7 mouse cellular contexts compared by ENCODE assay signal in genomic region chr8:104050694-104051539, GRCm38 (mm10). TPM values are rescaled to one million over a fixed set of nuclear protein-coding genes. Genes with fewer than 3 reads are reported as not detected.
A peak's percentile ranks its signal among the peaks of the same experiment; 100 is the strongest.
DNase-seq lines count a peak whose midpoint lies in the region; ATAC-seq and TF ChIP-seq lines count a peak whose summit lies in the region.

No protein-coding gene starts in this region.

- H3K27me3 ChIP-seq in forebrain, embryonic 15.5 days, result no peaks in the 10 kb centered on the region
- H3K27me3 ChIP-seq in midbrain, embryonic 10.5 days (ENCODE audit: low read depth, poor library complexity, severe bottlenecking), result no peaks in the 10 kb centered on the region; the same call in 1 of the 2 replicates

- intact Hi-C loops in left cerebral cortex, adult 2 months (cut with DNase I), result loop anchor here (1.0 kb wide), 1 partner anchor 19 kb away; no protein-coding TSS in a partner anchor

- DNase-seq in NIH3T3 (ENCODE audit: low read depth), result peak; percentile 86
- DNase-seq in cerebellum, adult 11 months, result peak; percentile 33
- DNase-seq in hindlimb bud, embryonic 11.5 days (ENCODE audit: extremely low spot score, low read depth, low spot score), result peak; percentile 53
- DNase-seq in left cerebral cortex, adult 2 months (ENCODE audit: extremely low spot score in 1 of 2, low spot score in 2 of 2), result peak; percentile 76 to 78
- DNase-seq in midbrain, embryonic 10.5 days (ENCODE audit: low spot score), result peak; percentile 61
- peak; percentile 74 for DNase-seq in right cerebral cortex, postnatal 4 days

- peak; percentile 51 for ATAC-seq in forebrain, embryonic 15.5 days (replicated peaks)

- H3K4me3 ChIP-seq in forebrain, embryonic 15.5 days, result no peak overlapping the region
- no peak overlapping the region for H3K4me3 ChIP-seq in left cerebral cortex, adult 2 months
- no peak overlapping the region for H3K4me3 ChIP-seq in midbrain, embryonic 10.5 days

- no peaks in the 10 kb centered on the region for H3K36me3 ChIP-seq in forebrain, embryonic 15.5 days
- no peaks in the 10 kb centered on the region for H3K36me3 ChIP-seq in midbrain, embryonic 10.5 days

- no peak overlapping the region for H3K4me2 ChIP-seq in forebrain, embryonic 15.5 days (replicated peaks)

- no peaks in the 10 kb centered on the region for H3K4me1 ChIP-seq in forebrain, embryonic 15.5 days
- 0 out of 2 replicates have a peak, but pooled peaks cover 2% of the 10 kb centered on the region for H3K4me1 ChIP-seq in midbrain, embryonic 10.5 days

- peak; percentile 97 for TF ChIP-seq CTCF in left cerebral cortex, adult 2 months (IDR thresholded peaks at IDR 0.05)

- WGBS in forebrain, embryonic 15.5 days, result 30% methylated on average over 15 of the region's 15 CpGs
- WGBS in midbrain, embryonic 10.5 days, result 32% methylated on average over 15 of the region's 15 CpGs

- no peaks in the 10 kb centered on the region for H3K9me3 ChIP-seq in forebrain, embryonic 15.5 days
- H3K9me3 ChIP-seq in midbrain, embryonic 10.5 days (replicated peaks), result no peaks in the 10 kb centered on the region

- no peak overlapping the region for H3K27ac ChIP-seq in forebrain, embryonic 15.5 days (replicated peaks)
- peak overlapping the region; percentile 78 for H3K27ac ChIP-seq in left cerebral cortex, adult 2 months
- H3K27ac ChIP-seq in midbrain, embryonic 10.5 days (replicated peaks), result no peak overlapping the region

- no peak overlapping the region for H3K9ac ChIP-seq in forebrain, embryonic 15.5 days (replicated peaks)

RNA-seq across cellular contexts. Expression of gene Cdh5, which starts 50.5 kb away (rescaled TPM):
- polyA plus RNA-seq in forebrain, embryonic 15.5 days (2015; fragmentation: Nextera tagmentation; extraction: Ambion mirVana), result 9.0 and 9.3 TPM in 2 replicates
- total RNA-seq in left cerebral cortex, adult 2 months (2021), result 10 to 100 TPM; 11.7 to 12.0 TPM
- 12.2 and 13.9 TPM in 2 replicates for polyA plus RNA-seq in midbrain, embryonic 10.5 days (2016; fragmentation: Nextera tagmentation; extraction: Ambion mirVana)

Comparison
In these comparisons a context has a peak if more than half of its experiments do, and no peak if none do; other contexts are left out.
1. DNase-seq: peak in every context shown above with its lines; median percentile 86 in NIH3T3; 77 in left cerebral cortex, adult 2 months; 74 in right cerebral cortex, postnatal 4 days; 61 in midbrain, embryonic 10.5 days; 53 in hindlimb bud, embryonic 11.5 days; 33 in cerebellum, adult 11 months.